Mouse (Mus musculus) brown adipose tissue, adult 24 weeks (tissue): Measurements from ENCODE around the gene Fcrl1. TPM values are rescaled to one million over a fixed set of nuclear protein-coding genes. Genes with fewer than 3 reads are reported as not detected.
A peak's percentile ranks its signal among the peaks of the same experiment; 100 is the strongest.
"Not testable (repeated sequence)": the region's sequence is repeated elsewhere in the genome, so short reads cannot be mapped to it uniquely, and the experiment has no call there.

Source experiments
- H3K27ac ChIP-seq: fragments of 200-500 bp; replicated peaks from 2 replicates; pipeline ENCODE4 v1.5.1; 2012; ENCODE audit warnings: low read depth, mild to moderate bottlenecking, low read length
- H3K4me1 ChIP-seq: fragments of 200-500 bp; 2 replicates; pipeline ENCODE4 v1.6.1; 2012; ENCODE audit warnings: low read length, mixed read lengths; ENCODE audit not compliant: control insufficient read depth, insufficient read depth, insufficient read length
- H3K4me3 ChIP-seq: fragments of 200-500 bp; 2 replicates; pipeline ENCODE4 v1.5.1; 2012; ENCODE audit warnings: low read depth, mild to moderate bottlenecking, low read length, moderate library complexity; ENCODE audit not compliant: insufficient read depth
- polyA plus RNA-seq: library from polyadenylated mRNA; stranded (reverse); fragments of >200 nt; gene quantifications from 2 replicates; pipeline ENCODE4 v1.2.4, GENCODE M21; 2012; ENCODE audit not compliant: missing spikeins, insufficient read depth, insufficient read length

Fcrl1 gene
- polyA plus RNA-seq: not detected in 2 replicates

- H3K4me1 ChIP-seq: 0 out of 2 replicates have a peak, but pooled peaks cover 2% of the 10 kb centered on the region
- no peak within 1 kb of the TSS for H3K4me3 ChIP-seq
- peak within 1 kb of the TSS; percentile 46; the same call in 1 of the 2 replicates for H3K27ac ChIP-seq
Measured at GRCm38 (mm10) chr3:87376195-87377165, at the start of gene Fcrl1. Fcrl1 (plus strand) TSS chr3:87376387.

GRCm38 (mm10) chr3:87337899-87338298 lies 38.3 kb upstream of the Fcrl1 start:
- Histone ChIP-seq H3K4me1 (no peaks in the 10 kb centered on the region), H3K27ac (no peak overlapping the region), H3K4me3 (no peak overlapping the region)

- not testable (repeated sequence) for H3K27ac ChIP-seq, H3K4me1 ChIP-seq, H3K4me3 ChIP-seq
Measured at GRCm38 (mm10) chr3:87350992-87351391, 25.2 kb upstream of the Fcrl1 start.

- H3K4me3 ChIP-seq: no peak within 1 kb of the TSS
- H3K27ac ChIP-seq: no peak within 1 kb of the TSS
- H3K4me1 ChIP-seq: no peaks in the 10 kb centered on the region
Measured at GRCm38 (mm10) chr3:87357581-87357980, 18.6 kb upstream of the Fcrl1 start, which contains the start of gene Cd5l. Cd5l (plus strand) TSS chr3:87357881.

- Histone ChIP-seq H3K4me3 (no peak overlapping the region), H3K4me1 (no peaks in the 10 kb centered on the region), H3K27ac (no peak overlapping the region)
Measured at GRCm38 (mm10) chr3:87359215-87359614, 17.0 kb upstream of the Fcrl1 start.

GRCm38 (mm10) chr3:87360466-87360865 lies 15.7 kb upstream of the Fcrl1 start:
- Histone ChIP-seq H3K4me1 (no peaks in the 10 kb centered on the region), H3K4me3 (no peak overlapping the region), H3K27ac (no peak overlapping the region)

GRCm38 (mm10) chr3:87365691-87366090 lies 10.5 kb upstream of the Fcrl1 start:
- H3K4me1 ChIP-seq: no peaks in the 10 kb centered on the region
- no peak overlapping the region for H3K4me3 ChIP-seq
- no peak overlapping the region for H3K27ac ChIP-seq

- no peak overlapping the region for H3K27ac ChIP-seq
- no peak overlapping the region for H3K4me3 ChIP-seq
- H3K4me1 ChIP-seq: no peaks in the 10 kb centered on the region
Measured at GRCm38 (mm10) chr3:87367511-87367910, 8.7 kb upstream of the Fcrl1 start.

GRCm38 (mm10) chr3:87369181-87369580 lies 7.0 kb upstream of the Fcrl1 start:
- H3K4me3 ChIP-seq: no peak overlapping the region
- no peaks in the 10 kb centered on the region for H3K4me1 ChIP-seq
- no peak overlapping the region for H3K27ac ChIP-seq

GRCm38 (mm10) chr3:87377228-87377627 lies 1.0 kb downstream of the Fcrl1 start:
- H3K4me3 ChIP-seq: no peak overlapping the region

GRCm38 (mm10) chr3:87377719-87378118 lies 1.5 kb downstream of the Fcrl1 start:
- Histone ChIP-seq H3K4me3 (peak overlapping the region; percentile 26; the same call in 1 of the 2 replicates), H3K27ac (peak overlapping the region; percentile 71), H3K4me1 (0 out of 2 replicates have a peak, but pooled peaks cover 2% of the 10 kb centered on the region)

More at GRCm38 (mm10) chr3:87377228-87377627, 1.0 kb downstream of the Fcrl1 start:
- Histone ChIP-seq H3K4me1 (0 out of 2 replicates have a peak, but pooled peaks cover 2% of the 10 kb centered on the region), H3K27ac (peak overlapping the region; percentile 71)

GRCm38 (mm10) chr3:87379641-87380315 lies 3.6 kb downstream of the Fcrl1 start:
- not testable (repeated sequence) for H3K27ac ChIP-seq, H3K4me3 ChIP-seq, H3K4me1 ChIP-seq

- no peak overlapping the region for H3K27ac ChIP-seq
- H3K4me1 ChIP-seq: no peaks in the 10 kb centered on the region
- no peak overlapping the region for H3K4me3 ChIP-seq
Measured at GRCm38 (mm10) chr3:87381806-87382712, 5.9 kb downstream of the Fcrl1 start.

- H3K4me1 ChIP-seq: no peaks in the 10 kb centered on the region
- no peak overlapping the region for H3K4me3 ChIP-seq
- H3K27ac ChIP-seq: no peak overlapping the region
Measured at GRCm38 (mm10) chr3:87383308-87383707, 7.1 kb downstream of the Fcrl1 start.
